Mouse (Mus musculus) liver, adult 2 months (tissue): ENCODE measurements around the gene Fam234a.

ENCODE experiments used
- CTCF ChIP-seq: fragments of 200-500 bp; IDR thresholded peaks from 2 replicates; pipeline ENCODE4 v1.5.1; 2011; ENCODE audit warnings: low read depth, low read length, control low read depth
- POLR2A ChIP-seq: fragments of 200-500 bp; IDR thresholded peaks from 2 replicates; pipeline ENCODE4 v1.6.1; 2011; ENCODE audit warnings: low read length, control low read depth; ENCODE audit not compliant: insufficient read depth; ENCODE audit errors: extremely low read depth

GRCm38 (mm10) chr17:26212681-26213080 lies 31.4 kb downstream of the Fam234a start:
- TF ChIP-seq CTCF (no peak), POLR2A (no peak)
